Mouse (Mus musculus): ENCODE data around the gene 1700030K09Rik. TPM values are rescaled to one million over a fixed set of nuclear protein-coding genes. Genes with fewer than 3 reads are reported as not detected.
A peak's percentile ranks its signal among the peaks of the same experiment; 100 is the strongest.

Gene 1700030K09Rik
- polyA plus RNA-seq, 1 experiment from 2014 or later = 14.0 TPM

GRCm38 (mm10) chr8:72507505-72507904, 63.8 kb downstream of the 1700030K09Rik start:
- Histone ChIP-seq H3K4me1 (replicated peaks; ENCODE audit: control insufficient read depth, insufficient read depth, low read length) (peaks cover 32% of the 10 kb centered on the region), H3K36me3 (ENCODE audit: control insufficient read depth, insufficient read depth, low read length) (0 out of 2 replicates have a peak, but pooled peaks cover 4% of the 10 kb centered on the region), H3K27me3 (replicated peaks; ENCODE audit: control insufficient read depth, insufficient read depth, low read length) (no peaks in the 10 kb centered on the region), H3K9ac (ENCODE audit: low read depth, low read length) (no peak overlapping the region), H3K4me2 (no peak overlapping the region), H3K27ac (ENCODE audit: low read depth, low read length) (no peak overlapping the region), H3K4me3 (ENCODE audit: low read depth, low read length) (no peak overlapping the region), H3K9me3 (ENCODE audit: control insufficient read depth, low read length) (no peaks in the 10 kb centered on the region)
- WGBS = 81% methylated on average over 1 of the region's 1 CpGs
- ATAC-seq (replicated peaks; ENCODE audit: low FRiP score) = no peak
- no peak for DNase-seq (ENCODE audit: low spot score)

Small RNAs within 50 kb of the gene (microRNA-seq; reads per million reads assigned to microRNA genes)
- 4.6 reads per million, percentile 11 among the genes with 10 or more reads in this experiment for gene Mir7068 (ENCODE audit: borderline number of aligned reads)

Other genes with a start within 250 kb of the 1700030K09Rik start
- gene Cib3, start 231.0 kb upstream of the 1700030K09Rik start, polyA plus RNA-seq (2014; fragmentation: Nextera tagmentation; extraction: Ambion mirVana) = not detected in 2 replicates
- gene Gm11034, start 230.2 kb upstream of the 1700030K09Rik start, polyA plus RNA-seq (2014; fragmentation: Nextera tagmentation; extraction: Ambion mirVana) = not detected in 2 replicates
- 59.7 and 64.2 TPM in 2 replicates for gene Fam32a, start 224.2 kb upstream of the 1700030K09Rik start, polyA plus RNA-seq (2014; fragmentation: Nextera tagmentation; extraction: Ambion mirVana)
- gene Ap1m1, start 203.9 kb upstream of the 1700030K09Rik start, polyA plus RNA-seq (2014; fragmentation: Nextera tagmentation; extraction: Ambion mirVana) = 111 and 119 TPM in 2 replicates
- 20.8 TPM in 2 replicates for gene Gm10282, start 138.6 kb upstream of the 1700030K09Rik start, polyA plus RNA-seq (2014; fragmentation: Nextera tagmentation; extraction: Ambion mirVana)
- gene Klf2, start 124.8 kb upstream of the 1700030K09Rik start, polyA plus RNA-seq (2014; fragmentation: Nextera tagmentation; extraction: Ambion mirVana) = 5.3 and 5.5 TPM in 2 replicates
- gene Eps15l1, start 22.4 kb upstream of the 1700030K09Rik start, polyA plus RNA-seq (2014; fragmentation: Nextera tagmentation; extraction: Ambion mirVana) = 45.8 and 47.4 TPM in 2 replicates
- 2.2 TPM in 2 replicates for gene Calr3, start within 50 bp of the 1700030K09Rik start, polyA plus RNA-seq (2014; fragmentation: Nextera tagmentation; extraction: Ambion mirVana)
- 90.1 and 92.8 TPM in 2 replicates for gene Cherp, start 31.3 kb downstream of the 1700030K09Rik start, polyA plus RNA-seq (2014; fragmentation: Nextera tagmentation; extraction: Ambion mirVana)
- gene Slc35e1, start 48.7 kb downstream of the 1700030K09Rik start, polyA plus RNA-seq (2014; fragmentation: Nextera tagmentation; extraction: Ambion mirVana) = 16.8 and 18.1 TPM in 2 replicates
- gene Med26, start 104.4 kb downstream of the 1700030K09Rik start, polyA plus RNA-seq (2014; fragmentation: Nextera tagmentation; extraction: Ambion mirVana) = 16.4 and 17.7 TPM in 2 replicates
- 77.9 and 78.0 TPM in 2 replicates for gene Smim7, start 127.2 kb downstream of the 1700030K09Rik start, polyA plus RNA-seq (2014; fragmentation: Nextera tagmentation; extraction: Ambion mirVana)
- 4.4 and 4.6 TPM in 2 replicates for gene Tmem38a, start 128.2 kb downstream of the 1700030K09Rik start, polyA plus RNA-seq (2014; fragmentation: Nextera tagmentation; extraction: Ambion mirVana)
- not detected in 2 replicates for gene Nwd1, start 202.8 kb downstream of the 1700030K09Rik start, polyA plus RNA-seq (2014; fragmentation: Nextera tagmentation; extraction: Ambion mirVana)